Mouse (Mus musculus): ENCODE data around the gene Hist2h2ac. TPM values are rescaled to one million over a fixed set of nuclear protein-coding genes. Genes with fewer than 3 reads are reported as not detected.
"Not testable (repeated sequence)": the region's sequence is repeated elsewhere in the genome, so short reads cannot be mapped to it uniquely, and the experiment has no call there.

Hist2h2ac gene
- polyA plus RNA-seq, 1 experiment from 2014 or later = 13.3 TPM

- Histone ChIP-seq H3K4me1 (peaks cover 22% of the 10 kb centered on the region), H3K36me3 (ENCODE audit: poor library complexity, severe bottlenecking) (no peaks in the 10 kb centered on the region), H3K4me2 (no peak overlapping the region), H3K27ac (no peak overlapping the region), H3K4me3 (no peak overlapping the region), H3K27me3 (no peaks in the 10 kb centered on the region), H3K9ac (no peak overlapping the region), H3K9me3 (replicated peaks) (no peaks in the 10 kb centered on the region)
- WGBS = 73% methylated on average over 3 of the region's 3 CpGs
- ATAC-seq = no peak
These were observed 15.2 kb upstream of the Hist2h2ac start for GRCm38 (mm10) chr3:96235836-96236235.

DNA sequence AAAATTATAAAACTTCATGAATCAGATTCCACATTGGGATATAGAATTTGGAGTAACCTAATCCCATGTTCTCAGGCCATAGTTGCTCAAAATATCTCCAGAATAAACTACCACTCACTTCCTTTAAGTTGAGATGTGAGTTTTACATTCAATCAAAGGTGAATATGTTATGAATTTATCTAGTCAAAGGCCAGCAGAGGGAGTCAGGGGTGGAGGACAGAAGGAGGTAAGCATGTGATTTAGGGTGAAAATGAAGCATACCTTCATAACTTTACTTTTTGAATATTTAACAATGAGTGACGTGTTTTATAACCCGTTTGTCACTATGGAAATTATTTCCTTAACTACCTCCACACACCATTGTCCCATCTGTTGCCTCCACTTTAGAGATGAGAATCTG, 14.2 kb upstream of the Hist2h2ac start:
- no peak overlapping the region for H3K4me2 ChIP-seq
- 85% methylated on average over 2 of the region's 2 CpGs for WGBS

GRCm38 (mm10) chr3:96231758-96232120, 11.1 kb upstream of the Hist2h2ac start:
- H3K27me3 ChIP-seq = no peaks in the 10 kb centered on the region
- no peaks in the 10 kb centered on the region for H3K36me3 ChIP-seq (ENCODE audit: poor library complexity, severe bottlenecking)
- no peak for ATAC-seq
- H3K4me3 ChIP-seq = no peak overlapping the region
- H3K9ac ChIP-seq = no peak overlapping the region
- no peak overlapping the region for H3K4me2 ChIP-seq
- H3K4me1 ChIP-seq = peaks cover 4% of the 10 kb centered on the region
- no peak overlapping the region for H3K27ac ChIP-seq
- no peaks in the 10 kb centered on the region for H3K9me3 ChIP-seq (replicated peaks)
- 62% methylated on average over 2 of the region's 2 CpGs for WGBS

More for the DNA sequence above, 14.2 kb upstream of the Hist2h2ac start:
- no peaks in the 10 kb centered on the region for H3K36me3 ChIP-seq (ENCODE audit: poor library complexity, severe bottlenecking)
- no peaks in the 10 kb centered on the region for H3K9me3 ChIP-seq (replicated peaks)
- no peak overlapping the region for H3K4me3 ChIP-seq
- H3K27ac ChIP-seq = no peak overlapping the region
- ATAC-seq = no peak
- no peaks in the 10 kb centered on the region for H3K27me3 ChIP-seq
- no peak overlapping the region for H3K9ac ChIP-seq
- peaks cover 19% of the 10 kb centered on the region for H3K4me1 ChIP-seq

DNA sequence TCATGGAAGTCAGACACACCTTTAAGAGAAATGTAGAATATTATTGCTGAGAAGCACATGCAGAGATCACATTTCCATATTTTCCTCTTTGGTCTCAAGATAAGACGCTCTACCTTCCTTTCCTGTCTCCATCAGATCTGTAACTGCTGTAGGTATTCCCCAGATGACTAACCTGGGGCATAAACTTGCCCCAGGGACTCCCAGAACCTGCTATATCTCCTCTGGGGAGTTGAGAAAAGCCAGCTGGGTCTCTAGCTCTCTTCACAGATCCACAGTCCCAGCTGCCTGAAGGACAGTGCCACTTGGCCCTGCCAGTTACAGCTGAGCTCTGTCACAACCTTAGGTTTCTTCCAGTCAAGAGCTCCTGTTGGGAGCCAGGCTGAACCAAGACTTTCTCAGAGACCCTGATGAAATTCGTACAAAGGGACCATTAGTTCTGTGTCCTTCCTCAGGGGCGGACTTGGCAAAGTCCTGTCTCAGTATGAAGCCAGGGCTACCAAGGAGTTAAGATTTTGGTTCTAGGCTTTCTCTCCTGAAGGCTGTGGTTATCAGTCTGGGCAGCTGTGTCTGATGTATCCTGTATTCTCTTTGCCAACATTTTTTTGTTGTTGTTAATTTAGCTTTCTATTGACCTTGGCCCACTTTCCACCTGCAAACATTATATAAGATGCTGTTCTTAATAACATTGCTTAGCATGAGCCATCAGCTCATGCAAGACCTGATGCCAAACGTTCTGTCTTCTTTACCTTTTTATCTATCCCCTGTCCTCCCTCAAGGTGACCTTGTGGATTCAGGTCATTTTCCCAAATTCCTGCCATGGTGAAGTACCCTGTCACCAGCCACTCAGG, 10.5 kb upstream of the Hist2h2ac start:
- H3K36me3 ChIP-seq (ENCODE audit: poor library complexity, severe bottlenecking) = no peaks in the 10 kb centered on the region
- H3K4me3 ChIP-seq = no peak overlapping the region
- H3K27me3 ChIP-seq = no peaks in the 10 kb centered on the region
- H3K9me3 ChIP-seq (replicated peaks) = no peaks in the 10 kb centered on the region
- no peak overlapping the region for H3K9ac ChIP-seq
- H3K27ac ChIP-seq = no peak overlapping the region
- 82% methylated on average over 4 of the region's 4 CpGs for WGBS
- no peak overlapping the region for H3K4me2 ChIP-seq
- H3K4me1 ChIP-seq = no peaks in the 10 kb centered on the region
- no peak for ATAC-seq

GRCm38 (mm10) chr3:96230404-96230803, 9.7 kb upstream of the Hist2h2ac start:
- Histone ChIP-seq H3K36me3 (ENCODE audit: poor library complexity, severe bottlenecking) (no peaks in the 10 kb centered on the region), H3K9me3 (replicated peaks) (no peaks in the 10 kb centered on the region), H3K4me2 (no peak overlapping the region), H3K9ac (no peak overlapping the region), H3K27me3 (no peaks in the 10 kb centered on the region), H3K4me3 (no peak overlapping the region), H3K27ac (no peak overlapping the region), H3K4me1 (peaks cover 6% of the 10 kb centered on the region)
- WGBS = 89% methylated on average over 2 of the region's 2 CpGs
- ATAC-seq = no peak

DNA sequence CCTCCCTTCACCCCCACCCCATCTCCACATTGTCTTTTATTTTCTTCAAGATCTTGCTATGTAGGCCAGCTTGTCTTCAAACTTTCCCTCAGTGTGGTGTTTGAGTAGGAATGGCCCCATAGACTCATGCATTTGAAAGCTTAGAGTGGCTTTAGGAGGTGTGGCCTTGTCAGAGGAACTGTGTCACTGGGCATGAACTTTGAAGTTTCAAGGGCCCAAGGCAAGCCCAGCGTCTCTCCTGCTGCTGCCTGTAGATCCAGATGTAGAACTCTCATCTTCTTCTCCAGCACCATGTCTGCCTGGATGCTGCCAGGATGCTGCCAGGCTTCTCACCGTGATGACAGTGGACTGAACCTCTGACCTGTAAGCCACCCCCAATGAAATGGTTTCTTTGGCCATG, 8.1 kb upstream of the Hist2h2ac start:
- no peaks in the 10 kb centered on the region for H3K36me3 ChIP-seq (ENCODE audit: poor library complexity, severe bottlenecking)
- H3K4me3 ChIP-seq = no peak overlapping the region
- no peak for ATAC-seq
- no peaks in the 10 kb centered on the region for H3K9me3 ChIP-seq (replicated peaks)
- H3K9ac ChIP-seq = no peak overlapping the region
- H3K4me2 ChIP-seq = no peak overlapping the region
- WGBS = 77% methylated on average over 2 of the region's 2 CpGs
- peaks cover 20% of the 10 kb centered on the region for H3K4me1 ChIP-seq
- no peak overlapping the region for H3K27ac ChIP-seq
- no peaks in the 10 kb centered on the region for H3K27me3 ChIP-seq

DNA sequence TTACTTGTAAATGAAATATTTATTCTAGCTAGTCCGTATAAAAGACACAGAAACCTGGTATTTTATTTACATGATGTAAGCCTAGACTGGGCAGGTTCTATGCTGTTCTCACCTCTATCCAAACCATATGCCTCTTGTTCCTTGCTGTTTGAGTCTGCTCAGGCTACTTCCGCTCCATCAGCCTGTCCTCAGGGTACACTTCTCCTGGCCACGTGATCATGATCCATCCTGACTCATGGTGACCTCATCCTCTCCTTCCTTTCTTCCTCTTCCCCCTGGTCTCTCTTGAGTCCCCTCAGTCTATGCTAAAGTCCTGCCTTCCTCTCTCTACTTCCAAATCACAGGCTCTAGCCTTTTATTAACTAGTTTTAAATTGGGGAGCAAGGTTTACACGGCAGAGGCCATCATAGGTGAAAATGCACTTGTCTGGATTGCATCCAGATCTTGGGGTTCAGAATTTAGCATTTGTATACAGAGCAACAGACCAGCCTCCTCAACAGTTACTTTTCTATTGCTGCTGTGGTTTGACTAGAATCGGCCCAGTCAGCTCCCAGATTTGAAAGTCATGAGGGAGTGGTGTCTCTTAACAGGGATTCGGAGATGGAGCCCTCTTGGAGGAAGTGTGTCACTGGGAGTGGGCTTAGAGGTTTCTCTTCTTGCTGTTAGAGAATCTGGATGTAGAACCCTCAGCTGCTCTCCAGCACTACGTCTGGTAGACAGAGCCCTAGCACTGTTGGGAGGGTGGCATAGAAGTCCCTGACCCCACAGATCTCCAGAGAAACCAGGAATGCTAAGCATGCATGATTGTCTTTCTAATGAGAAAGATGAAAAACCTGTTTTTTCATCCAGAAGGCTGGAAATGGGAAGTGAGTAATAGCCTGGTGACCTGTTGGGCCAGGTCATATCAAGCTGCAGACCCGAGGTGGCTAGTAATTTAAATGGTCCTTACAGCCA, 6.3 kb upstream of the Hist2h2ac start:
- 0 out of 2 replicates have a peak overlapping the region, but pooled peaks have one; percentile 0 for H3K9ac ChIP-seq
- WGBS = 77% methylated on average over 8 of the region's 8 CpGs
- no peaks in the 10 kb centered on the region for H3K36me3 ChIP-seq (ENCODE audit: poor library complexity, severe bottlenecking)
- H3K27me3 ChIP-seq = no peaks in the 10 kb centered on the region
- H3K27ac ChIP-seq = no peak overlapping the region
- peaks cover 38% of the 10 kb centered on the region for H3K4me1 ChIP-seq
- H3K4me3 ChIP-seq = no peak overlapping the region
- no peak overlapping the region for H3K4me2 ChIP-seq
- no peak for ATAC-seq
- no peaks in the 10 kb centered on the region for H3K9me3 ChIP-seq (replicated peaks)

DNA sequence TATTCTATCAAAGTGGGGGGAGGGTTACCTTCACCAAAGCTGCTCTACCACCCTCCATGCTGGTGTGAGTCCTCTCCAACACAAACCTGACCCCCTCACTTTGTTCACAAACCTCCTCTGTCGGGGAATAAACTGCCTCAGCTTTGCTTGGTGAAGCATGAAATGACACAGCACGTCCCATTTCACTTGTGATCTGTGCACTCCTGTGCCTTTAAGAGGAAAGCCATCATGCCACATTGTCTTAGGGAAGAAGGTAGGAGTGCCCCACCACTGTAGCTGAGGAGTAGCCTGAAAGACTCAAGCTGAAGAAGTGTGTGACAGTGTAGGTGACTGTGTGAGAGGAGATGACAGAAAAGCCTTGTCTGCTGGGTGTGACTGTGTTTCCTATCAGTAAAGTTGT, 4.7 kb upstream of the Hist2h2ac start:
- no peak for ATAC-seq
- 8% methylated on average over 2 of the region's 2 CpGs for WGBS
- Histone ChIP-seq H3K4me1 (peaks cover 48% of the 10 kb centered on the region), H3K9ac (peak overlapping the region; percentile 40; the same call in 1 of the 2 replicates), H3K9me3 (replicated peaks) (no peaks in the 10 kb centered on the region), H3K4me2 (peak overlapping the region; percentile 7; the same call in 1 of the 2 replicates), H3K36me3 (ENCODE audit: poor library complexity, severe bottlenecking) (no peaks in the 10 kb centered on the region), H3K27ac (no peak overlapping the region), H3K4me3 (no peak overlapping the region), H3K27me3 (no peaks in the 10 kb centered on the region)

- Histone ChIP-seq H3K9me3 (replicated peaks) (no peaks in the 10 kb centered on the region), H3K27me3 (no peaks in the 10 kb centered on the region), H3K36me3 (ENCODE audit: poor library complexity, severe bottlenecking) (no peaks in the 10 kb centered on the region), H3K4me2 (peak overlapping the region; percentile 87), H3K9ac (peak overlapping the region; percentile 88), H3K4me3 (0 out of 2 replicates have a peak overlapping the region, but pooled peaks have one; percentile 61), H3K4me1 (peaks cover 55% of the 10 kb centered on the region), H3K27ac (no peak overlapping the region)
- 83% methylated on average over 4 of the region's 4 CpGs for WGBS
- no peak for ATAC-seq
These were observed 2.1 kb upstream of the Hist2h2ac start for GRCm38 (mm10) chr3:96222774-96223173.

DNA sequence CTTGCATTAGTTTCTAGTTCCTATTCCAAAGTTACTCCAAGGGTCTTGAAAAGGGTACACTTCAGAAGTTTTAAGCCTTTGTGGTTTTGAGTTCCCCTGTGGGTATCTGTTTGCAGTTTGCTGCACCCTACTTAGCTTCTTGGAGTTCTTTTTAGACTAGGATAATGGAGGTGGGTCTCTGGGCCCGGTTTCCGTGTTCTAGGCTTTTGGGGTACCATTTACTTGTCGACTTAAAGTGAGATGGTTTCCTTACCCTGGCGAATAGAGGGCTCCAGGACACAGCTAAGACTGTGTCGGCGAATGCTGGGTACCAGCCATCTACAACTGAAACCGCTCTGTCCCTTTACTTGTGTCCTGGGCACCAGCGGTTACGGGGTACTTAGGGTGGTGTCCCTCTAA, 959 bp upstream of the Hist2h2ac start:
- WGBS = 9% methylated on average over 9 of the region's 9 CpGs
- H3K27me3 ChIP-seq = no peaks in the 10 kb centered on the region
- no peaks in the 10 kb centered on the region for H3K9me3 ChIP-seq (replicated peaks)
- ATAC-seq = no peak
- H3K27ac ChIP-seq = peak overlapping the region; percentile 98
- peak overlapping the region; percentile 87 for H3K4me2 ChIP-seq
- H3K4me1 ChIP-seq = peaks cover 55% of the 10 kb centered on the region
- peak overlapping the region; percentile 61 for H3K4me3 ChIP-seq
- H3K36me3 ChIP-seq (ENCODE audit: poor library complexity, severe bottlenecking) = no peaks in the 10 kb centered on the region
- peak overlapping the region; percentile 88 for H3K9ac ChIP-seq

DNA sequence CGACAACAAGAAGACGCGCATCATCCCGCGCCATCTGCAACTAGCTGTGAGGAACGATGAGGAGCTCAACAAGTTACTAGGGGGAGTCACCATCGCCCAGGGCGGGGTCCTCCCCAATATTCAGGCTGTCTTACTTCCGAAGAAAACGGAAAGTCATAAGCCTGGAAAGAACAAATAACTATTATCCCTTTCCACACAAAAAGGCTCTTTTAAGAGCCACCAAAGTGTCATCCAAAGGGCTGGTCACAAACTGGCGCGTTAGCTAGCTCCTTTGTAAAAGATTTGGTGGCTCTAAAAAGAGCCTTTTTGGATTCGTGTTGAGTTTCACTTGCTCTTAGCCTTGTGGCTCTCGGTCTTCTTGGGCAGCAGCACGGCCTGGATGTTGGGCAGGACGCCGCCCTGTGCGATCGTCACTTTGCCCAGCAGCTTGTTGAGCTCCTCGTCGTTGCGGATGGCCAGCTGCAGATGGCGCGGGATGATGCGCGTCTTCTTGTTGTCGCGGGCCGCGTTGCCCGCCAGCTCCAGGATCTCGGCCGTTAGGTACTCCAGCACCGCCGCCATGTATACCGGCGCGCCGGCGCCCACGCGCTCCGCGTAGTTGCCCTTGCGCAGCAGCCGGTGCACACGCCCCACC, 432 bp downstream of the Hist2h2ac start:
- H3K9me3 ChIP-seq (replicated peaks); H3K27me3 ChIP-seq; H3K36me3 ChIP-seq (ENCODE audit: poor library complexity, severe bottlenecking): not testable (repeated sequence)
- peak overlapping the region; percentile 61 for H3K4me3 ChIP-seq
- H3K27ac ChIP-seq = peak overlapping the region; percentile 98
- H3K4me1 ChIP-seq = peaks cover 48% of the 10 kb centered on the region
- peak overlapping the region; percentile 87 for H3K4me2 ChIP-seq
- WGBS = 0% methylated on average over 25 of the region's 47 CpGs
- H3K9ac ChIP-seq = peak overlapping the region; percentile 88
- peak; percentile 9 for ATAC-seq
